Comparison of ENCODE assay signal across 20 mouse cellular contexts in genomic region chr1:76919541-76919940, GRCm38 (mm10).
"Had no signal": no experiment of that assay in that cellular context is flagged by ENCODE, and none has a peak within 500 bp of the region (broad histone marks: within the 10 kb centered on the region; RNA-seq: fewer than 3 reads in every experiment).

No protein-coding gene starts in this region.

- ATAC-seq: intestine, postnatal 0 days; lung, postnatal 0 days; midbrain, embryonic 15.5 days had no signal

- H3K4me2 ChIP-seq: kidney, embryonic 15.5 days; limb, embryonic 12.5 days; limb, embryonic 15.5 days; lung, embryonic 14.5 days; midbrain, embryonic 12.5 days; midbrain, embryonic 15.5 days; neural tube, embryonic 13.5 days had no signal

- H3K36me3 ChIP-seq: kidney, embryonic 15.5 days; limb, embryonic 12.5 days; limb, embryonic 15.5 days; midbrain, embryonic 12.5 days; midbrain, embryonic 15.5 days; neural tube, embryonic 13.5 days had no signal

- H3K9me3 ChIP-seq: kidney, embryonic 15.5 days; limb, embryonic 12.5 days; limb, embryonic 15.5 days; midbrain, embryonic 12.5 days; midbrain, embryonic 15.5 days; neural tube, embryonic 13.5 days had no signal

- H3K9ac ChIP-seq: kidney, embryonic 15.5 days; limb, embryonic 12.5 days; limb, embryonic 15.5 days; lung, embryonic 14.5 days; midbrain, embryonic 12.5 days; midbrain, embryonic 15.5 days; neural tube, embryonic 13.5 days had no signal

- H3K27me3 ChIP-seq: kidney, embryonic 15.5 days; limb, embryonic 12.5 days; limb, embryonic 15.5 days; midbrain, embryonic 12.5 days; midbrain, embryonic 15.5 days had no signal

- DNase-seq: kidney, adult 8-10 months; kidney, postnatal 14 days; kidney, postnatal 4 days; left cerebral cortex, postnatal 4 days; lung, embryonic 14.5 days; right cerebral cortex, postnatal 14 days; right cerebral cortex, postnatal 4 days; thymus, adult 2 months; thymus, postnatal 14 days; thymus, postnatal 4 days had no signal

- H3K4me1 ChIP-seq: limb, embryonic 15.5 days; midbrain, embryonic 12.5 days; midbrain, embryonic 15.5 days; neural tube, embryonic 13.5 days had no signal

- H3K27ac ChIP-seq: kidney, embryonic 15.5 days; limb, embryonic 12.5 days; limb, embryonic 15.5 days; macrophage; midbrain, embryonic 12.5 days; midbrain, embryonic 15.5 days; neural tube, embryonic 13.5 days; stomach, postnatal 0 days had no signal

- H3K4me3 ChIP-seq: kidney, embryonic 15.5 days; limb, embryonic 12.5 days; limb, embryonic 15.5 days; midbrain, embryonic 12.5 days; midbrain, embryonic 15.5 days; neural tube, embryonic 13.5 days had no signal
